Comparison of ENCODE assay signal across 18 mouse cellular contexts in genomic region chr1:169555621-169556020, GRCm38 (mm10).
"Had no signal": no experiment of that assay in that cellular context is flagged by ENCODE, and none has a peak within 500 bp of the region (broad histone marks: within the 10 kb centered on the region; RNA-seq: fewer than 3 reads in every experiment).

No protein-coding gene starts in this region.

- H3K4me3 ChIP-seq: layer of hippocampus, adult 2 months; limb, embryonic 13.5 days; liver, embryonic 12.5 days; lung, embryonic 15.5 days; megakaryocyte, embryonic 14.5 days; midbrain, embryonic 12.5 days; neural tube, embryonic 13.5 days had no signal

- H3K9me3 ChIP-seq: limb, embryonic 13.5 days; liver, embryonic 12.5 days; lung, embryonic 15.5 days; megakaryocyte, embryonic 14.5 days; midbrain, embryonic 12.5 days; neural tube, embryonic 13.5 days had no signal

- H3K27me3 ChIP-seq: limb, embryonic 13.5 days; liver, embryonic 12.5 days; lung, embryonic 15.5 days; megakaryocyte, embryonic 14.5 days; midbrain, embryonic 12.5 days; neural tube, embryonic 13.5 days had no signal

- H3K9ac ChIP-seq: limb, embryonic 13.5 days; liver, embryonic 12.5 days; lung, embryonic 15.5 days; midbrain, embryonic 12.5 days; neural tube, embryonic 13.5 days had no signal

- DNase-seq: kidney, postnatal 10 days; kidney, postnatal 4 days; left cerebral cortex, postnatal 4 days; lung, postnatal 14 days; retina, postnatal 1 day; right cerebral cortex, postnatal 4 days; spleen, adult 18-20 months; thymus, adult 18-20 months; thymus, postnatal 14 days had no signal

- H3K27ac ChIP-seq: layer of hippocampus, adult 2 months; limb, embryonic 13.5 days; liver, embryonic 12.5 days; lung, embryonic 15.5 days; macrophage; midbrain, embryonic 12.5 days; neural tube, embryonic 13.5 days had no signal

- ATAC-seq: liver, embryonic 12.5 days; midbrain, embryonic 16.5 days had no signal

- H3K4me2 ChIP-seq: limb, embryonic 13.5 days; liver, embryonic 12.5 days; lung, embryonic 15.5 days; midbrain, embryonic 12.5 days; neural tube, embryonic 13.5 days had no signal

- H3K36me3 ChIP-seq: limb, embryonic 13.5 days; liver, embryonic 12.5 days; lung, embryonic 15.5 days; midbrain, embryonic 12.5 days; neural tube, embryonic 13.5 days had no signal

- H3K4me1 ChIP-seq: limb, embryonic 13.5 days; liver, embryonic 12.5 days; lung, embryonic 15.5 days; megakaryocyte, embryonic 14.5 days; midbrain, embryonic 12.5 days; neural tube, embryonic 13.5 days had no signal
